Mouse (Mus musculus) limb, embryonic 12.5 days (tissue): ENCODE measurements around the gene Msh5. TPM values are rescaled to one million over a fixed set of nuclear protein-coding genes. Genes with fewer than 3 reads are reported as not detected.
A peak's percentile ranks its signal among the peaks of the same experiment; 100 is the strongest.

Source experiments
- ATAC-seq: fragments of 200-750 bp; cut with Nextera tagmentation; 2 replicates; pipeline ENCODE4 v1.8.0; 2017; ENCODE audit warnings: low read depth, moderate TSS enrichment; ENCODE audit not compliant: insufficient number of reproducible peaks, insufficient read depth, low FRiP score, low TSS enrichment
- H3K27ac ChIP-seq: fragments of 300-500 bp; sonication (generic); 2 replicates; pipeline ENCODE4 v1.5.1; 2016; ENCODE audit warnings: mild to moderate bottlenecking, moderate library complexity
- H3K27me3 ChIP-seq: fragments of 300-500 bp; sonication (generic); 2 replicates; pipeline ENCODE4 v1.6.1; 2016; ENCODE audit warnings: mild to moderate bottlenecking, moderate library complexity
- H3K36me3 ChIP-seq: fragments of 300-500 bp; sonication (generic); 2 replicates; pipeline ENCODE4 v1.6.1; 2016; ENCODE audit warnings: mild to moderate bottlenecking, moderate library complexity
- H3K4me1 ChIP-seq: fragments of 300-500 bp; sonication (generic); replicated peaks from 2 replicates; pipeline ENCODE4 v1.6.1; 2016
- H3K4me2 ChIP-seq: fragments of 300-500 bp; sonication (generic); 2 replicates; pipeline ENCODE4 v1.6.1; 2016; ENCODE audit warnings: mild to moderate bottlenecking, moderate library complexity
- H3K4me3 ChIP-seq: fragments of 300-500 bp; sonication (generic); replicated peaks from 2 replicates; pipeline ENCODE4 v1.5.1; 2016; ENCODE audit warnings: mild to moderate bottlenecking
- H3K9ac ChIP-seq: fragments of 300-500 bp; sonication (generic); replicated peaks from 2 replicates; pipeline ENCODE4 v1.6.1; 2016; ENCODE audit warnings: mild to moderate bottlenecking, moderate library complexity
- H3K9me3 ChIP-seq: fragments of 300-500 bp; sonication (generic); 2 replicates; pipeline ENCODE4 v1.6.1; 2016; ENCODE audit warnings: mild to moderate bottlenecking, moderate library complexity
- WGBS: fragments of 180-500 bp; shearing (Covaris S2); methylation state at CpG from one replicate; pipeline ENCODE4 v1.1.7; 2016; 5-methylcytosine and 5-hydroxymethylcytosine counted together
- polyA plus RNA-seq: library from polyadenylated mRNA; unstranded; fragments of >200 nt; fragmentation: Nextera tagmentation; extraction: Ambion mirVana; gene quantifications from 2 replicates; pipeline ENCODE4 v1.2.1, GENCODE M21; 2016

Msh5 gene
- polyA plus RNA-seq, 1 experiment from 2014 or later: 3.4 TPM

GRCm38 (mm10) chr17:35020551-35020950 is 26.0 kb downstream of the Msh5 start:
- H3K9me3 ChIP-seq: no peaks in the 10 kb centered on the region
- ATAC-seq: no peak
- no peak overlapping the region for H3K27ac ChIP-seq
- 86% methylated on average over 8 of the region's 8 CpGs for WGBS
- H3K4me3 ChIP-seq: no peak overlapping the region
- peaks cover 9% of the 10 kb centered on the region for H3K4me1 ChIP-seq
- H3K4me2 ChIP-seq: no peak overlapping the region
- H3K9ac ChIP-seq: no peak overlapping the region
- H3K36me3 ChIP-seq: peaks cover 17% of the 10 kb centered on the region
- no peaks in the 10 kb centered on the region for H3K27me3 ChIP-seq

DNA sequence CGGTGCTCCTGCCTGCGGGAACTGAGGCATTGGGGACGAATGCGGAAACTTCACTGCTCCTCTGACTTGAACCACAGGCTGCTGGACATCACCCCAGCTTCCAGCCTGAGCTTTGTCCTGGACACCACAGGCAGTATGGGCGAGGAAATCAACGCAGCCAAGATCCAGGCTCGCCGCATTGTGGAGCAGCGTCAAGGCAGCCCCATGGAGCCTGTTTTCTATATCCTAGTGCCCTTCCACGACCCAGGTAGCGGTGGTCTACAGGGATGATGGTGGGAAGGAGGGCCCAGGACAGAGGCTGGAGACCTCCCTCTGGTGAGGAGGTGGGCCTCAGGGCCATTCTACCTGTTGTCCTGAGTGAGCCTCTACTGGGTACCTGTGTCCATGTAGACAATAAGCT is 26.7 kb downstream of the Msh5 start:
- H3K4me1 ChIP-seq: peaks cover 9% of the 10 kb centered on the region
- no peak overlapping the region for H3K4me3 ChIP-seq
- 76% methylated on average over 11 of the region's 11 CpGs for WGBS
- H3K27me3 ChIP-seq: no peaks in the 10 kb centered on the region
- H3K36me3 ChIP-seq: peaks cover 24% of the 10 kb centered on the region
- no peak overlapping the region for H3K4me2 ChIP-seq
- H3K9me3 ChIP-seq: no peaks in the 10 kb centered on the region
- no peak overlapping the region for H3K9ac ChIP-seq
- no peak overlapping the region for H3K27ac ChIP-seq
- ATAC-seq: no peak

GRCm38 (mm10) chr17:35018171-35018570 is 28.4 kb downstream of the Msh5 start:
- H3K27me3 ChIP-seq: no peaks in the 10 kb centered on the region
- no peak overlapping the region for H3K27ac ChIP-seq
- peaks cover 9% of the 10 kb centered on the region for H3K4me1 ChIP-seq
- peaks cover 41% of the 10 kb centered on the region for H3K36me3 ChIP-seq
- 81% methylated on average over 3 of the region's 3 CpGs for WGBS
- H3K9me3 ChIP-seq: no peaks in the 10 kb centered on the region
- no peak for ATAC-seq
- no peak overlapping the region for H3K4me2 ChIP-seq
- no peak overlapping the region for H3K4me3 ChIP-seq
- H3K9ac ChIP-seq: no peak overlapping the region

DNA sequence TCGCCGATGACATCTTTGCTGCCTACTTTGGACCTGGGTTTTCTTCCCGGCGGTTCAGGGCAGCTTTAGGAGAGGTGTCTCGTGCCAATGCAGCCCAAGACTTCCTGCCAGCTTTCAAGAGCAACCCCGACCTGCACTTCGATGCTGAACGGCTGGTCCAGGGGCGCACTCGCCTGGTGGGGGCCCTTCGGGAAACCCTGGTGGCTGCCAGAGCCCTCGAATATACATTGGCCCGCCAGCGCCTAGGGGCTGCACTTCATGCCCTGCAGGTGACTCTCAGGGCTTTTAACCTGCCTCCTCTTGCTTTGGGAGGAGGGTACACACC is 28.9 kb downstream of the Msh5 start:
- Histone ChIP-seq H3K27me3 (no peaks in the 10 kb centered on the region), H3K36me3 (peaks cover 46% of the 10 kb centered on the region), H3K9ac (no peak overlapping the region), H3K27ac (no peak overlapping the region), H3K4me1 (peaks cover 9% of the 10 kb centered on the region), H3K4me3 (no peak overlapping the region), H3K9me3 (no peaks in the 10 kb centered on the region), H3K4me2 (no peak overlapping the region)
- ATAC-seq: no peak
- WGBS: 70% methylated on average over 14 of the region's 14 CpGs

DNA sequence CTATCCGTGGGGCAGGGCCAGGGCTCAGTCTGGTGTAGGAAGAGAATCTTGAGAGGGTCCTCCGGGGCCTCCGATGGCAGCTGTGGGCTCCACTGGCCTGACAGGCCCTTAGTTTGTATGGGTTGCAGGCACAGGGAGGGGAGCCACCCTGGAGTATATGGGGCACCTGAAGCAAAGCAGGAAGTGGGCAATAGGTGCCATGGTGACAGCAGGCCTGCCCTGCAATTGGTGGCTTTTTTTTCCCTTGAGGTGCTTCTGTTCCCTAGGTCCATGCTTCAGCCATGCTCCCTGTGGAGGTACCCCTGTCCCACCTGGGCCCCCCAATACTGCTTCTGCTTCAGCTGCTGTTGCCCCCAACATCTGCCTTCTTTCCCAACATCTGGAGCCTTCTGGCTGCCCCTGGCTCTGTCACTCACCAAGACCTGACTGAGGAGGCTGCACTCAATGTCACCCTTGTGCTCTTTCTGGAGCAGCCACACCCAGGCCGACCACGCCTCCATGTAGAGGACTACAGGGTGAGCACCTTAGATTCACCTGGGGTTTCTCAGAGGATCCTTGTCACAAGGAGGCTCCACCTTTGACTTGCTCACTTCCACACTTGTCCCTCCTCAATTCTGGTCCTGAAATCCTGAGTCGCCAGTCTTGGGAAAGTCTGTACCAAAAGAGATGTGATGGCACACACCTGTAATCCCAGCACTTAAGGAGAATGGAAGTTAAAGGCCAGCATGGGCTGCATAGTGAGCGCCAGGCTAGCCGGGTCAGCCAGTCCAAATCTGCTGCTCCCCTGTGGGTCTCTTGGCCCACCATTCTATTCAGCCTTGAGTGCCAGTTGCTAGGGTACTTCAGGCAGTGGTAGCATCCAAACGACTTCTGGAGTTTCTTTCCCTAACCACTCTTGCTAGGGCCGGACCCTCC is 29.5 kb downstream of the Msh5 start:
- Histone ChIP-seq H3K36me3 (peaks cover 52% of the 10 kb centered on the region), H3K9ac (no peak overlapping the region), H3K4me3 (no peak overlapping the region), H3K27me3 (no peaks in the 10 kb centered on the region), H3K9me3 (no peaks in the 10 kb centered on the region), H3K4me2 (no peak overlapping the region), H3K4me1 (peaks cover 9% of the 10 kb centered on the region), H3K27ac (no peak overlapping the region)
- 81% methylated on average over 10 of the region's 10 CpGs for WGBS
- ATAC-seq: no peak

- no peak within 1 kb of the TSS for H3K4me2 ChIP-seq
- no peak within 1 kb of the TSS for H3K9ac ChIP-seq
- ATAC-seq: no peak
- no peaks in the 10 kb centered on the region for H3K9me3 ChIP-seq
- H3K36me3 ChIP-seq: peaks cover 59% of the 10 kb centered on the region
- no peak within 1 kb of the TSS for H3K27ac ChIP-seq
- WGBS: 74% methylated on average over 12 of the region's 12 CpGs
- no peaks in the 10 kb centered on the region for H3K27me3 ChIP-seq
- H3K4me3 ChIP-seq: no peak within 1 kb of the TSS
- peaks cover 6% of the 10 kb centered on the region for H3K4me1 ChIP-seq
Measured at GRCm38 (mm10) chr17:35016376-35016775, 30.2 kb downstream of the Msh5 start, which contains the start of gene Vwa7. TSS of gene Vwa7 (plus strand) at chr17:35016579.

DNA sequence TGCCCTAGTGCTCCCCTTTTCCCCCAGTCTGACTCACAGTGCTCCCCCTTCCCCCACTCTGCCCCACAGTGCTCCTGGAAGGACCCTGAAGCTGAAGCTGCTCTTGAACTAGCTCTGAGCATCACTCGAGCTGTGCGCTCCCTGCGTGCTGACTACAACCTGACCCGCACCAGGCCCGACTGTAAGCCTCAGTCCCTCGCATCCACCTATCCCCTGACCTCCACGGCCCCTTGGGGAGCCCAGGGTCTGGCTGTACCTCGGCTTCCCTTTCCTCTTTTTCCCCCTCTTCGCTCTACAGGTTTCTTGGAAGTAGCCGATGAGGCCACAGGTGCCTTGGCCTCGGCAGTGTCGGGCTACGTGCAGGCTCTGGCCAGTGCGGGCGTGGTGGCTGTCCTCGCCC is 31.2 kb downstream of the Msh5 start:
- Histone ChIP-seq H3K27ac (no peak overlapping the region), H3K4me1 (no peaks in the 10 kb centered on the region), H3K4me2 (no peak overlapping the region), H3K4me3 (no peak overlapping the region), H3K36me3 (peaks cover 70% of the 10 kb centered on the region), H3K9ac (no peak overlapping the region), H3K9me3 (no peaks in the 10 kb centered on the region), H3K27me3 (no peaks in the 10 kb centered on the region)
- no peak for ATAC-seq
- 93% methylated on average over 16 of the region's 16 CpGs for WGBS

DNA sequence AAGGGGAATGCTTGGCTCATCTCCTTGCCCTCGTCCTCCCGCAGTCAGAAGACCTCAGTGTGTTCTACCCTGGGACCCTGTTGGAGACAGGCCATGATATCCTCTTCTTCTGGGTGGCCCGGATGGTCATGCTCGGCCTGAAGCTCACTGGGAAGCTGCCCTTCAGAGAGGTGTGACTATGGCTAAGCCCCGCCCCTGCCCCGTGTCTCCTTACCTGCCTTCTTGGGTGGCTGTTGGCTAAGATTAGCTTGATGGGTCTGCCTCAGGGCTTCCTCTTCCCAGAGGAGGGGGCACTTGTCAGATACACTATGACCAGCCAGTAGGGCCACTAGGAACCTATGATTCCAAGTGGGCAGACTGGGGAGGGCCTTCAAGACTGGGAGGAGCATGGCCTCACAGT is 33.3 kb downstream of the Msh5 start:
- Histone ChIP-seq H3K9me3 (no peaks in the 10 kb centered on the region), H3K36me3 (peaks cover 91% of the 10 kb centered on the region), H3K27me3 (no peaks in the 10 kb centered on the region), H3K4me1 (no peaks in the 10 kb centered on the region), H3K9ac (no peak overlapping the region), H3K27ac (no peak overlapping the region), H3K4me2 (no peak overlapping the region), H3K4me3 (no peak overlapping the region)
- WGBS: 85% methylated on average over 6 of the region's 6 CpGs
- ATAC-seq: no peak

DNA sequence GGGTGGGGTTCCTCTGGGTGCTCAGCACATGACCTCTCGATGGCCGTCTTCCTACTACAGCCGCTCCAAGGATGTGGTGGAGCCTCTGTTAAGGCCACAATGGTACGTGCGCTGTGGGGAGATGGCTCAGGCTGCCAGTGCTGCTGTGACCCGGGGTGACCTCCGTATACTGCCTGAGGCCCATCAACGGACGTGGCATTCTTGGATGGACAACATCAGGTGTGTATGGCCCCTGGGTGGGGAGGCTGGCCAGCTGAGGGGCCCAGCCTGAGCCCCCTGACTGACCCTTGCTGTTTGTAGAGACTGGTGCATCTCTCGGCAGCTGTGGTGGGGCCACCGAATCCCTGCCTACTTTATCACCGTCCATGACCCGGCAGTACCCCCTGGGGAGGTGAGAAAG is 34.1 kb downstream of the Msh5 start:
- H3K4me1 ChIP-seq: no peaks in the 10 kb centered on the region
- no peak overlapping the region for H3K4me2 ChIP-seq
- H3K9ac ChIP-seq: no peak overlapping the region
- 84% methylated on average over 13 of the region's 13 CpGs for WGBS
- no peak overlapping the region for H3K4me3 ChIP-seq
- peaks cover 99% of the 10 kb centered on the region for H3K36me3 ChIP-seq
- no peaks in the 10 kb centered on the region for H3K9me3 ChIP-seq
- no peaks in the 10 kb centered on the region for H3K27me3 ChIP-seq
- H3K27ac ChIP-seq: no peak overlapping the region
- ATAC-seq: no peak

DNA sequence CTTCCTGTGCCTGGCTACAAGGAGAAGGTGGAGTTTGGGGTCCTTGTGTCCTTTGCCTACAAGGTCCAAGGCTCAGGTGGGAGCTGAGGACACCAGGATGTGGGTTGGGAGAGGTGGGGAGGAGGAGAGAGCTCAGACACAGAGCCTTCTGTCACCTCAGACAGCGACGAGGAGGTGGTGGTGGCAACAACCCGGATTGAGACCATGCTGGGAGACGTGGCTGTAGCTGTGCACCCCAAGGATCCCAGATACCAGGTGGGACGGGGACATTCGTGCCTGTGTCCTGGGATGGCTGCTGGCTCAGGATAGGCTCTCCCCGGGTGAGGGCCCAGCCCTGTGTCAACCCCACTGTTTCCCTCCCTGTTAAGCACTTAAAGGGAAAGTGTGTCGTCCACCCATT is 35.1 kb downstream of the Msh5 start:
- WGBS: 91% methylated on average over 8 of the region's 8 CpGs
- H3K9me3 ChIP-seq: no peaks in the 10 kb centered on the region
- H3K4me3 ChIP-seq: no peak overlapping the region
- no peaks in the 10 kb centered on the region for H3K27me3 ChIP-seq
- no peak for ATAC-seq
- H3K9ac ChIP-seq: 0 out of 2 replicates have a peak overlapping the region, but pooled peaks have one; percentile 8
- H3K36me3 ChIP-seq: peaks cover 100% of the 10 kb centered on the region
- H3K4me1 ChIP-seq: no peaks in the 10 kb centered on the region
- H3K4me2 ChIP-seq: no peak overlapping the region
- no peak overlapping the region for H3K27ac ChIP-seq

GRCm38 (mm10) chr17:35009586-35009985 is 37.0 kb downstream of the Msh5 start:
- no peak overlapping the region for H3K4me2 ChIP-seq
- peaks cover 98% of the 10 kb centered on the region for H3K36me3 ChIP-seq
- no peak overlapping the region for H3K27ac ChIP-seq
- ATAC-seq: no peak
- no peak overlapping the region for H3K4me3 ChIP-seq
- H3K9ac ChIP-seq: no peak overlapping the region
- H3K9me3 ChIP-seq: no peaks in the 10 kb centered on the region
- H3K27me3 ChIP-seq: no peaks in the 10 kb centered on the region
- 93% methylated on average over 7 of the region's 7 CpGs for WGBS
- no peaks in the 10 kb centered on the region for H3K4me1 ChIP-seq
